Mouse (Mus musculus) MEL (cell line): ENCODE measurements at regions not wholly inside any gene's neighbourhood (a gene's known extent, or its start where the extent isn't known, plus 50 kb on each side); places are given as distances from the start of the nearest gene placed in this dataset.

ENCODE experiments used
- DNase-seq: peaks from one replicate; pipeline ENCODE4 v3.0.0; 2011; ENCODE audit warnings: low read depth, low spot score
- H3K27ac ChIP-seq: 2 replicates; pipeline ENCODE4 v1.5.1; 2012; ENCODE audit warnings: low read depth, mild to moderate bottlenecking, control low read depth, low read length, moderate library complexity; ENCODE audit not compliant: control insufficient read depth
- H3K27me3 ChIP-seq, 2 experiments: fragments of 150-350 bp in 1 of 2; sonication (generic) in 1 of 2; 2 replicates each; pipeline ENCODE4 v1.6.1; 2012; ENCODE audit warnings: low read length in 2 of 2, mild to moderate bottlenecking in 2 of 2, improper control_type of control experiment in 1 of 2, moderate library complexity in 1 of 2; ENCODE audit not compliant: insufficient read depth in 2 of 2, control insufficient read depth in 1 of 2
- H3K36me3 ChIP-seq, 2 experiments: 2 replicates each; pipeline ENCODE4 v1.6.1; 2012 to 2014; ENCODE audit warnings: low read length in 2 of 2, improper control_type of control experiment in 1 of 2, inconsistent platforms in 1 of 2, mild to moderate bottlenecking in 1 of 2; ENCODE audit not compliant: insufficient read depth in 2 of 2, control insufficient read depth in 1 of 2
- H3K4me1 ChIP-seq, 2 experiments: fragments of 150-350 bp in 1 of 2; sonication (generic) in 1 of 2; 2 replicates each; pipeline ENCODE4 v1.6.1; 2012; ENCODE audit warnings: low read length in 2 of 2, improper control_type of control experiment in 1 of 2, mild to moderate bottlenecking in 1 of 2; ENCODE audit not compliant: insufficient read depth in 2 of 2, control insufficient read depth in 1 of 2
- H3K4me3 ChIP-seq, 2 experiments: fragments of 150-350 bp in 1 of 2; sonication (generic) in 1 of 2; 2 replicates each; pipeline ENCODE4 v1.5.1; 2012; ENCODE audit warnings: low read depth in 2 of 2, low read length in 2 of 2, mild to moderate bottlenecking in 2 of 2, moderate library complexity in 2 of 2, control low read depth in 1 of 2, improper control_type of control experiment in 1 of 2; ENCODE audit not compliant: control insufficient read depth in 1 of 2, insufficient read depth in 1 of 2
- H3K79me2 ChIP-seq: 2 replicates; pipeline ENCODE4 v1.6.1; 2012; ENCODE audit warnings: mild to moderate bottlenecking, low read length, moderate library complexity; ENCODE audit not compliant: control insufficient read depth, poor library complexity, insufficient read depth
- H3K9ac ChIP-seq: 2 replicates; pipeline ENCODE4 v1.6.1; 2012; ENCODE audit warnings: low read depth, mild to moderate bottlenecking, control low read depth, low read length, moderate library complexity; ENCODE audit not compliant: control insufficient read depth, poor library complexity, severe bottlenecking
- H3K9me3 ChIP-seq: fragments of 150-350 bp; sonication (generic); replicated peaks from 2 replicates; pipeline ENCODE4 v1.6.1; 2012; ENCODE audit warnings: mild to moderate bottlenecking, low read length, improper control_type of control experiment, moderate library complexity; ENCODE audit not compliant: insufficient read depth
- BHLHE40 ChIP-seq: IDR thresholded peaks from 2 replicates; pipeline ENCODE4 v1.6.1; 2012; ENCODE audit warnings: low read depth, mild to moderate bottlenecking, inconsistent platforms, low read length, improper control_type of control experiment, borderline replicate concordance
- CHD1 ChIP-seq: IDR thresholded peaks from 2 replicates; pipeline ENCODE4 v1.6.1; 2012; ENCODE audit warnings: low read depth, mild to moderate bottlenecking, inconsistent platforms, low read length, improper control_type of control experiment
- CHD2 ChIP-seq: IDR thresholded peaks from 2 replicates; pipeline ENCODE4 v1.6.1; 2011; ENCODE audit warnings: low read length, improper control_type of control experiment
- CTCF ChIP-seq, 3 experiments: IDR thresholded peaks in 2 of 3; conservative IDR thresholded peaks in 1 of 3; 2 replicates each; pipeline ENCODE4 v1.5.1; 2011 to 2012; ENCODE audit warnings: low read length in 3 of 3, low read depth in 2 of 3, mild to moderate bottlenecking in 2 of 3, improper control_type of control experiment in 1 of 3, inconsistent platforms in 1 of 3, mixed read lengths in 1 of 3, moderate library complexity in 1 of 3; ENCODE audit not compliant: control insufficient read depth in 1 of 3, insufficient read depth in 1 of 3, poor library complexity in 1 of 3, severe bottlenecking in 1 of 3
- E2F4 ChIP-seq: IDR thresholded peaks from 2 replicates; pipeline ENCODE4 v1.6.1; 2011; ENCODE audit warnings: low read depth, low read length, improper control_type of control experiment, borderline replicate concordance
- ELF1 ChIP-seq: IDR thresholded peaks from 2 replicates; pipeline ENCODE4 v1.6.1; 2014; ENCODE audit warnings: low read depth, mild to moderate bottlenecking, inconsistent platforms, low read length, improper control_type of control experiment, moderate library complexity
- EP300 ChIP-seq, 2 experiments: IDR thresholded peaks; 2 replicates each; pipeline ENCODE4 v1.6.1; 2011; ENCODE audit warnings: improper control_type of control experiment in 2 of 2, low read length in 2 of 2, low read depth in 1 of 2, mild to moderate bottlenecking in 1 of 2
- GATA1 ChIP-seq: IDR thresholded peaks from 2 replicates; pipeline ENCODE4 v1.6.1; 2011; ENCODE audit warnings: low read depth, low read length, improper control_type of control experiment
- MAFK ChIP-seq: IDR thresholded peaks from 2 replicates; pipeline ENCODE4 v1.6.1; 2011; ENCODE audit warnings: low read depth, mild to moderate bottlenecking, low read length, improper control_type of control experiment, borderline replicate concordance
- MAZ ChIP-seq: IDR thresholded peaks from 2 replicates; pipeline ENCODE4 v1.6.1; 2012; ENCODE audit warnings: low read depth, mild to moderate bottlenecking, inconsistent platforms, low read length, improper control_type of control experiment
- POLR2AphosphoS2 ChIP-seq: IDR thresholded peaks from 2 replicates; pipeline ENCODE4 v1.6.1; 2011; ENCODE audit warnings: low read length, improper control_type of control experiment
- POLR2AphosphoS5 ChIP-seq: IDR thresholded peaks from 2 replicates; pipeline ENCODE4 v1.6.1; 2012; ENCODE audit warnings: low read depth, borderline replicate concordance, mild to moderate bottlenecking, inconsistent platforms, low read length, moderate library complexity, mixed read lengths
- RAD21 ChIP-seq: IDR thresholded peaks from 2 replicates; pipeline ENCODE4 v1.6.1; 2011; ENCODE audit warnings: mild to moderate bottlenecking, low read depth, low read length, improper control_type of control experiment
- SIN3A ChIP-seq: IDR thresholded peaks from 2 replicates; pipeline ENCODE4 v1.6.1; 2012; ENCODE audit warnings: low read length, improper control_type of control experiment, inconsistent platforms
- SMC3 ChIP-seq: IDR thresholded peaks from 2 replicates; pipeline ENCODE4 v1.6.1; 2011; ENCODE audit warnings: low read depth, low read length, improper control_type of control experiment
- TCF12 ChIP-seq: IDR thresholded peaks from 2 replicates; pipeline ENCODE4 v1.6.1; 2014; ENCODE audit warnings: low read depth, mild to moderate bottlenecking, inconsistent platforms, low read length, improper control_type of control experiment, moderate library complexity
- UBTF ChIP-seq: IDR thresholded peaks from 2 replicates; pipeline ENCODE4 v1.6.1; 2012; ENCODE audit warnings: low read depth, mild to moderate bottlenecking, inconsistent platforms, low read length, improper control_type of control experiment, moderate library complexity, borderline replicate concordance; ENCODE audit not compliant: insufficient read depth
- ZC3H11A ChIP-seq: IDR thresholded peaks from 2 replicates; pipeline ENCODE4 v1.6.1; 2012; ENCODE audit warnings: low read depth, mild to moderate bottlenecking, inconsistent platforms, low read length, improper control_type of control experiment
- ZKSCAN1 ChIP-seq: IDR thresholded peaks from 2 replicates; pipeline ENCODE4 v1.6.1; 2012; ENCODE audit warnings: low read depth, mild to moderate bottlenecking, inconsistent platforms, low read length, improper control_type of control experiment, moderate library complexity
- ZMIZ1 ChIP-seq: IDR thresholded peaks from 2 replicates; pipeline ENCODE4 v1.6.1; 2012; ENCODE audit warnings: low read depth, mild to moderate bottlenecking, inconsistent platforms, low read length, improper control_type of control experiment, moderate library complexity

GRCm38 (mm10) chr12:90930091-90930715, 192.0 kb upstream of the Dio2 start:
- no peaks in the 10 kb centered on the region for H3K79me2 ChIP-seq
- no peaks in the 10 kb centered on the region for H3K9me3 ChIP-seq
- peaks cover 0 to 1% of the 10 kb centered on the region in 2 experiments; a peak in 1 of 4 replicates for H3K27me3 ChIP-seq
- H3K36me3 ChIP-seq: no peaks in the 10 kb centered on the region
- no peak overlapping the region for H3K4me3 ChIP-seq
- DNase-seq: no peak
- H3K4me1 ChIP-seq: no peaks in the 10 kb centered on the region
- TF ChIP-seq MAZ (no peak), RAD21 (no peak), POLR2AphosphoS5 (no peak), BHLHE40 (no peak), CHD1 (no peak), ZC3H11A (no peak), CTCF (IDR thresholded peaks at IDR 0.05 in 2 of 3, conservative IDR thresholded peaks at IDR 0.05 in 1 of 3; ENCODE audit: control insufficient read depth in 1 of 3, insufficient read depth in 1 of 3, low read depth in 2 of 3, low read length in 3 of 3, poor library complexity in 1 of 3, severe bottlenecking in 1 of 3) (no peak), UBTF (no peak), SMC3 (no peak), E2F4 (no peak), ZKSCAN1 (no peak), ELF1 (no peak)
- no peak overlapping the region for H3K27ac ChIP-seq
- no peak overlapping the region for H3K9ac ChIP-seq

DNA sequence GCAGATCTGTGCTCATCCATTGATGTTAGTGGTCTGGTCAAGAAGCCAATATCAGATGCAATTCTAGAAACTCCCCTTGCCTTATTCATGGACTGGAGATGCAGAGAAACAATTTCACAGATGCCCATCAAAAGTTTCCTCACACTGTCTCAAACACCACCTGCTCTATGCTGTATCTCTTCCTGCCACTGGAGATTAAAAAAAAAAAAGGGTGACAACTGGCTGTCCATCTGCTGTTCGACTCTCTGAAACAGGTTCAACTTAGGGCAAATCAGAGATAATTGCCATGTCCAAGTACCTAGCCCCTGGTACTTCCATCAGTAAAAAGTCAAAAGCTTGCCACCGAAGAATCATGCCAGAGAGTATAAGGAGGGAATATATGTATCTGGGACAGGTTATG, 185.4 kb upstream of the Dio2 start:
- no peak for DNase-seq
- no peak overlapping the region for H3K27ac ChIP-seq
- TF ChIP-seq ZMIZ1 (no peak), E2F4 (no peak)
- TF ChIP-seq, all 39 proteins: peak for 0
- Histone ChIP-seq H3K4me1 (no peaks in the 10 kb centered on the region), H3K36me3 (no peaks in the 10 kb centered on the region), H3K4me3 (no peak overlapping the region), H3K9ac (no peak overlapping the region), H3K9me3 (no peaks in the 10 kb centered on the region), H3K27me3 (no peaks in the 10 kb centered on the region), H3K79me2 (no peaks in the 10 kb centered on the region)

- no peak for TF ChIP-seq POLR2AphosphoS2
- TF ChIP-seq MAFK: no peak
- no peak for TF ChIP-seq GATA1
- TF ChIP-seq SIN3A: no peak
- TF ChIP-seq CHD2: no peak
- TF ChIP-seq TCF12: no peak
- TF ChIP-seq POLR2AphosphoS5: no peak
- TF ChIP-seq SMC3: no peak
- TF ChIP-seq ELF1: no peak
- TF ChIP-seq EP300 (IDR thresholded peaks at IDR 0.05; ENCODE audit: low read depth in 1 of 2, low read length in 2 of 2): no peak
- Histone ChIP-seq H3K27ac (no peak overlapping the region), H3K27me3 (no peaks in the 10 kb centered on the region), H3K9ac (no peak overlapping the region), H3K36me3 (no peaks in the 10 kb centered on the region), H3K79me2 (no peaks in the 10 kb centered on the region), H3K4me3 (no peak overlapping the region), H3K9me3 (no peaks in the 10 kb centered on the region), H3K4me1 (no peaks in the 10 kb centered on the region)
- no peak for DNase-seq
Observed at GRCm38 (mm10) chr12:90923148-90923547, 184.9 kb upstream of the Dio2 start.
